Mouse (Mus musculus): Measurements from ENCODE around the gene Dusp9. TPM values are rescaled to one million over a fixed set of nuclear protein-coding genes. Genes with fewer than 3 reads are reported as not detected.
A peak's percentile ranks its signal among the peaks of the same experiment; 100 is the strongest.

Gene Dusp9
- polyA plus RNA-seq, 2 experiments = 9.3 to 24.7 TPM

DNA sequence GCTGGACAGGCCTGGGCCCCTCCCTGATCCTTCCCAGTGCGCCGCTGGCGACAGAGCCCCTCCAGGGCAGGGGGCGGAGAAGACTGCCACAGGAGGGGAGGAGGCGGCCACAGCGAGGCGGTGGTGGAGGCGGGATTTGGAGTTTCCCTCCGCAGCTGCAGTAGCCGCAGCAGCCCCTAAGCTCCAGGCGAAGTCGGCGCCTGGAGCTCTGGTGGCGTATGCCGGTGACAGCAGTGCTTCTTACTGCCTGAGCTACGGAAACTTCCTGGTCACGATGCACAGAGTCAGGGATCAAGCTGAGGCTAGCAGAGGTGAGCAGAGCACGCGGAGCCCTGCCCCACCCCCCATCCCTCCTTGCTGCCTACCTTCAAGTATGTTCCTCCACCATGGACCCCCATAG, 3.8 kb upstream of the Dusp9 start:
- no peak overlapping the region for H3K4me2 ChIP-seq (ENCODE audit: low read depth)

GRCm38 (mm10) chrX:73637415-73637814, 1.8 kb upstream of the Dusp9 start:
- peak overlapping the region; percentile 32 for H3K4me2 ChIP-seq (ENCODE audit: low read depth)
- H3K4me1 ChIP-seq (replicated peaks; ENCODE audit: control insufficient read depth in 2 of 2, insufficient read depth in 2 of 2, low read length in 1 of 2) = no peaks in the 10 kb centered on the region; a peak in 1 of 4 replicates
- peaks cover 62% of the 10 kb centered on the region for H3K27me3 ChIP-seq (ENCODE audit: control insufficient read depth, insufficient read depth, low read length)
- no peak overlapping the region for H3K4me3 ChIP-seq (ENCODE audit: insufficient read depth in 1 of 2, low read depth in 2 of 2, low read length in 2 of 2)
- no peaks in the 10 kb centered on the region for H3K9me3 ChIP-seq (ENCODE audit: control insufficient read depth, low read length)
- WGBS (ENCODE audit: insufficient replicate concordance) = 4% methylated on average over 19 of the region's 19 CpGs
- no peak overlapping the region for H3K27ac ChIP-seq
- H3K36me3 ChIP-seq (replicated peaks; ENCODE audit: control insufficient read depth, insufficient read depth, low read depth) = no peaks in the 10 kb centered on the region
- no peak for TF ChIP-seq EP300 (IDR thresholded peaks at IDR 0.05; ENCODE audit: low read depth)
- no peak for TF ChIP-seq CTCF (IDR thresholded peaks at IDR 0.05; ENCODE audit: low read depth)
- H3K9ac ChIP-seq (replicated peaks) = no peak overlapping the region
- no peak for ATAC-seq (ENCODE audit: insufficient read depth)
- no peak for DNase-seq (ENCODE audit: low read depth in 3 of 3, low spot score in 3 of 3)

More for the DNA sequence above, 3.8 kb upstream of the Dusp9 start:
- DNase-seq (ENCODE audit: low read depth in 3 of 3, low spot score in 3 of 3) (no peak), ATAC-seq (ENCODE audit: insufficient read depth) (no peak)
- Histone ChIP-seq H3K9ac (replicated peaks) (no peak overlapping the region), H3K4me3 (ENCODE audit: insufficient read depth in 1 of 2, low read depth in 2 of 2, low read length in 2 of 2) (no peak overlapping the region), H3K27ac (no peak overlapping the region), H3K9me3 (ENCODE audit: control insufficient read depth, low read length) (no peaks in the 10 kb centered on the region), H3K4me1 (replicated peaks; ENCODE audit: control insufficient read depth in 2 of 2, insufficient read depth in 2 of 2, low read length in 1 of 2) (no peaks in the 10 kb centered on the region; a peak in 1 of 4 replicates), H3K27me3 (ENCODE audit: control insufficient read depth, insufficient read depth, low read length) (peaks cover 55% of the 10 kb centered on the region), H3K36me3 (replicated peaks; ENCODE audit: control insufficient read depth, insufficient read depth, low read depth) (no peaks in the 10 kb centered on the region)
- no peak for TF ChIP-seq CTCF (IDR thresholded peaks at IDR 0.05; ENCODE audit: low read depth)
- WGBS (ENCODE audit: insufficient replicate concordance) = 19% methylated on average over 19 of the region's 19 CpGs

GRCm38 (mm10) chrX:73639901-73640469, 766 bp downstream of the Dusp9 start:
- peak overlapping the region; percentile 49 for H3K4me2 ChIP-seq (ENCODE audit: low read depth)
- WGBS (ENCODE audit: insufficient replicate concordance) = 14% methylated on average over 40 of the region's 41 CpGs
- ATAC-seq (ENCODE audit: insufficient read depth) = no peak
- H3K27me3 ChIP-seq (ENCODE audit: control insufficient read depth, insufficient read depth, low read length) = peaks cover 53% of the 10 kb centered on the region
- DNase-seq (ENCODE audit: low read depth in 3 of 3, low spot score in 3 of 3) = no peak
- no peaks in the 10 kb centered on the region for H3K9me3 ChIP-seq (ENCODE audit: control insufficient read depth, low read length)
- H3K27ac ChIP-seq = no peak overlapping the region
- peak overlapping the region; percentile 43 to 56 for H3K4me3 ChIP-seq (ENCODE audit: insufficient read depth in 1 of 2, low read depth in 2 of 2, low read length in 2 of 2)
- TF ChIP-seq CTCF (IDR thresholded peaks at IDR 0.05; ENCODE audit: low read depth) (no peak), EP300 (IDR thresholded peaks at IDR 0.05; ENCODE audit: low read depth) (no peak)
- no peaks in the 10 kb centered on the region; a peak in 1 of 4 replicates for H3K4me1 ChIP-seq (replicated peaks; ENCODE audit: control insufficient read depth in 2 of 2, insufficient read depth in 2 of 2, low read length in 1 of 2)
- no peaks in the 10 kb centered on the region for H3K36me3 ChIP-seq (replicated peaks; ENCODE audit: control insufficient read depth, insufficient read depth, low read depth)
- no peak overlapping the region for H3K9ac ChIP-seq (replicated peaks)

DNA sequence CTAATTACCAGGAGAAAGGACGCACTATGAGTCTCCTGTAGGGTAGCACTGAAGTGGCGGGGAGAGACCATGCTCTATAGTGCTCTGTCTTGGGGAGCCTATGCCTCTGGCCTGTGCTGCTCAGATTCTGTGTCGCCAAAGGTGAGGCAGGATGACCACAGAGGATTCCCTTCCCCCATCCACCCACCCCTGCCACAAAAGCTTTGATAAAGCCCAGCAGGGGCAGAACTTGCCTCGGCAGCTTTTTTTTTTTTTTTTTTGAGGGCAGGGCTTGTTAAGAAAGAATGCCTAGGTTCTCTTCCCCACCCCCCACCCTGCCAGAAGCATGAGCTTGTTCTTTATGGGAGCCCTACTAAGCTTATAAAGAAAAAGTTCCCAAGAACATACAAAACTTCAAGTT, 5.9 kb downstream of the Dusp9 start:
- Histone ChIP-seq H3K4me3 (ENCODE audit: insufficient read depth in 1 of 2, low read depth in 2 of 2, low read length in 2 of 2) (no peak overlapping the region), H3K9ac (replicated peaks) (no peak overlapping the region), H3K27ac (no peak overlapping the region), H3K4me2 (ENCODE audit: low read depth) (no peak overlapping the region), H3K4me1 (replicated peaks; ENCODE audit: control insufficient read depth in 2 of 2, insufficient read depth in 2 of 2, low read length in 1 of 2) (no peaks in the 10 kb centered on the region), H3K27me3 (ENCODE audit: control insufficient read depth, insufficient read depth, low read length) (peaks cover 10% of the 10 kb centered on the region), H3K9me3 (ENCODE audit: control insufficient read depth, low read length) (no peaks in the 10 kb centered on the region), H3K36me3 (replicated peaks; ENCODE audit: control insufficient read depth, insufficient read depth, low read depth) (no peaks in the 10 kb centered on the region)
- DNase-seq (ENCODE audit: low read depth in 3 of 3, low spot score in 3 of 3) (no peak), ATAC-seq (ENCODE audit: insufficient read depth) (no peak)
- WGBS (ENCODE audit: insufficient replicate concordance) = 25% methylated on average over 4 of the region's 4 CpGs
- TF ChIP-seq CTCF (IDR thresholded peaks at IDR 0.05; ENCODE audit: low read depth) (no peak), EP300 (IDR thresholded peaks at IDR 0.05; ENCODE audit: low read depth) (no peak)

DNA sequence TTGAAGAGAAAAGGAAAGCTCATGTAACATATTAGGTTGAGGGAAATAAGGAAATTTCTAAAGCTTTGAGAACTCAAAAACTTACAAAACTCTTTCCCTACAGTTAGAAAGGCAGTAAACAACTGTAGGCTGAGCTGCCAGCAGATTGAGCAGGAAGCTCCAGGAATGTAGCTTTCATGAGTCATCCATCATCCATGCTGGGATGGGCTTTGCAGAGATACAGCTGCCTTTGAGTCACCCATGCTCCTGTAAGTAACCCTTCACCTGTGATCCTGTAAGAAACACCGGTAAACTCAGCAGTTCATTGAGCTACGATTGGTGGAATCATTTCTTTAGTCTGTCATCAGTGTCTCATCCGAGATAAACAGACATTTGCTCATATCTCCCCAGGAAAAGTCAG, 11.7 kb downstream of the Dusp9 start:
- ATAC-seq (ENCODE audit: insufficient read depth) (no peak), DNase-seq (ENCODE audit: low read depth in 3 of 3, low spot score in 3 of 3) (no peak)
- Histone ChIP-seq H3K9ac (replicated peaks) (no peak overlapping the region), H3K27ac (no peak overlapping the region), H3K4me1 (replicated peaks; ENCODE audit: control insufficient read depth in 2 of 2, insufficient read depth in 2 of 2, low read length in 1 of 2) (no peaks in the 10 kb centered on the region; a peak in 1 of 4 replicates), H3K36me3 (replicated peaks; ENCODE audit: control insufficient read depth, insufficient read depth, low read depth) (no peaks in the 10 kb centered on the region), H3K4me2 (ENCODE audit: low read depth) (no peak overlapping the region), H3K9me3 (ENCODE audit: control insufficient read depth, low read length) (no peaks in the 10 kb centered on the region), H3K4me3 (ENCODE audit: insufficient read depth in 1 of 2, low read depth in 2 of 2, low read length in 2 of 2) (no peak overlapping the region), H3K27me3 (ENCODE audit: control insufficient read depth, insufficient read depth, low read length) (no peaks in the 10 kb centered on the region)
- TF ChIP-seq CTCF (IDR thresholded peaks at IDR 0.05; ENCODE audit: low read depth) (no peak), EP300 (IDR thresholded peaks at IDR 0.05; ENCODE audit: low read depth) (no peak)
- WGBS (ENCODE audit: insufficient replicate concordance) = 62% methylated on average over 3 of the region's 3 CpGs
